Mouse (Mus musculus) myocyte (in vitro differentiated cells): Measurements from ENCODE around the gene Krt87.

Experiments used
- CEBPB ChIP-seq: IDR thresholded peaks from 2 replicates; pipeline ENCODE4 v1.6.1; 2011; ENCODE audit warnings: mild to moderate bottlenecking, moderate library complexity; ENCODE audit not compliant: poor library complexity, insufficient read depth, severe bottlenecking
- E2F4 ChIP-seq: IDR thresholded peaks from one replicate; pipeline ENCODE4 v1.6.1; 2011; ENCODE audit warnings: mild to moderate bottlenecking, control low read depth, moderate library complexity; ENCODE audit not compliant: insufficient read depth
- MAX ChIP-seq: IDR thresholded peaks from one replicate; pipeline ENCODE4 v1.6.1; 2011; ENCODE audit warnings: low read depth, mild to moderate bottlenecking, control low read depth
- MYOD1 ChIP-seq, 3 experiments: IDR thresholded peaks; one replicate each; pipeline ENCODE4 v1.6.1; 2011; ENCODE audit warnings: control low read depth in 2 of 3, low read depth in 2 of 3, mild to moderate bottlenecking in 2 of 3, moderate library complexity in 1 of 3; ENCODE audit not compliant: insufficient read length in 2 of 3, control insufficient read depth in 1 of 3
- MYOG ChIP-seq, 3 experiments: IDR thresholded peaks; one replicate each; pipeline ENCODE4 v1.6.1; 2011; ENCODE audit warnings: control low read depth in 2 of 3, low read depth in 2 of 3, mild to moderate bottlenecking in 2 of 3; ENCODE audit not compliant: insufficient read length in 2 of 3, control insufficient read depth in 1 of 3, insufficient read depth in 1 of 3
- POLR2A ChIP-seq: IDR thresholded peaks from one replicate; pipeline ENCODE4 v1.6.1; 2011; ENCODE audit warnings: low read depth, mild to moderate bottlenecking, control low read depth, moderate library complexity; ENCODE audit not compliant: insufficient read length
- TCF12 ChIP-seq: IDR thresholded peaks from one replicate; pipeline ENCODE4 v1.6.1; 2011; ENCODE audit warnings: mild to moderate bottlenecking, control low read depth; ENCODE audit not compliant: poor library complexity, insufficient read depth, severe bottlenecking
- USF1 ChIP-seq: IDR thresholded peaks from one replicate; pipeline ENCODE4 v1.6.1; 2011; ENCODE audit warnings: low read depth, mild to moderate bottlenecking, control low read depth, moderate library complexity

- TF ChIP-seq CEBPB = no peak
- TF ChIP-seq POLR2A = no peak
- no peak for TF ChIP-seq MAX
- TF ChIP-seq USF1 = no peak
- TF ChIP-seq MYOD1 (IDR thresholded peaks at IDR 0.05; ENCODE audit: control insufficient read depth in 1 of 3, insufficient read length in 2 of 3, low read depth in 2 of 3) = no peak
- no peak for TF ChIP-seq TCF12
- TF ChIP-seq E2F4 = no peak
- TF ChIP-seq MYOG (IDR thresholded peaks at IDR 0.05; ENCODE audit: control insufficient read depth in 1 of 3, insufficient read depth in 1 of 3, insufficient read length in 2 of 3, low read depth in 2 of 3) = no peak
These were observed 24.5 kb downstream of the Krt87 start for GRCm38 (mm10) chr15:101413916-101414635.
